Mouse (Mus musculus): Measurements from ENCODE around the gene Pus10. TPM values are rescaled to one million over a fixed set of nuclear protein-coding genes. Genes with fewer than 3 reads are reported as not detected.
"Not testable (repeated sequence)": the region's sequence is repeated elsewhere in the genome, so short reads cannot be mapped to it uniquely, and the experiment has no call there.

The Pus10 gene
- total RNA-seq, 2 experiments from 2014 or later = 13.7 to 25.4 TPM

- intact Hi-C loops (cut with DNase I) = no loop called here
Observed at GRCm38 (mm10) chr11:23741386-23741785, 75.9 kb downstream of the Pus10 start.

DNA sequence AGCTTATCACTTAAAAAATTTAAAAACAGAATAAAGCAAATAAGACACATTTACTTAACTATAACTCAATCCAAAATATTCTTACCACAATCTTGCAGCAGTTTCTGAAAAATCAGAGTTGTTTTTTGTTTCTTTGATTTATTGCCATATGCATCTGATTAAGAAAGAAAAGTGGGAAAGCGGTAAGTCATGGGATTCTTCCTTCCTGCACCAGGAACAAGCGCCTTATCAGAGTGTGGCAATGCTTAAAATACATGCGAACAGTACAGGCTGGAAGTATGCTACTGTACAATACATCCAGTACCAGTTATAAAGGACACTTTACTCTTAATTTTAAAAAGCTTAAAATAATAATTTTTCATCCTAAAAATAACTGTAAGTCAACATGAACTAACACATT lies 78.9 kb downstream of the Pus10 start:
- intact Hi-C loops (cut with DNase I) = no loop called here
- DNase-seq (ENCODE audit: low spot score in 2 of 2) = no peak

More at GRCm38 (mm10) chr11:23741386-23741785, 75.9 kb downstream of the Pus10 start:
- no peak for DNase-seq (ENCODE audit: low spot score in 2 of 2)

GRCm38 (mm10) chr11:23746102-23746501 lies 80.6 kb downstream of the Pus10 start:
- no peak for DNase-seq (ENCODE audit: low spot score in 2 of 2)
- intact Hi-C loops (cut with DNase I) = no loop called here

- no peak for DNase-seq (ENCODE audit: low spot score in 2 of 2)
- intact Hi-C loops (cut with DNase I) = no loop called here
Observed at GRCm38 (mm10) chr11:23753136-23753710, 87.7 kb downstream of the Pus10 start.

- no peak for DNase-seq (ENCODE audit: low spot score in 2 of 2)
- intact Hi-C loops (cut with DNase I) = no loop called here
Observed at GRCm38 (mm10) chr11:23754329-23754728, 88.9 kb downstream of the Pus10 start.

DNA sequence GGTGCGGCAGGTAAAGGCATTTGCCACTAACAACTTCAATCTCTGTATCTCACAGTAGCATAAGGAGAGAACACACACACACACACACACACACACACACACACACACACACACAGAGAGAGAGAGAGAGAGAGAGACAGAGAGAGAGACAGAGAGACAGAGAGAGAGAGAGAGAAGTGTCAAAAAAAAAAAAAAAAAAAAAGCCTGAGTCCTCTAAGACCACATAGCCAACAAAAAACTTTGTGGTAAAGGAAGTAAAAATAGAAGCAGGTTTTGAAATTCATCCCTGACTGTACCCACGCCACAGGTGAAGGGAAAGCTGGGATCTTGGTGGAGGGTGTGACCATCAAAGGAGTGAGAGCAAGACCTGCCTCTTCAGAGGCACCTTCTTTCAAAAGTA lies 92.7 kb downstream of the Pus10 start:
- intact Hi-C loops (cut with DNase I) = no loop called here
- DNase-seq (ENCODE audit: low spot score in 2 of 2) = no peak

DNA sequence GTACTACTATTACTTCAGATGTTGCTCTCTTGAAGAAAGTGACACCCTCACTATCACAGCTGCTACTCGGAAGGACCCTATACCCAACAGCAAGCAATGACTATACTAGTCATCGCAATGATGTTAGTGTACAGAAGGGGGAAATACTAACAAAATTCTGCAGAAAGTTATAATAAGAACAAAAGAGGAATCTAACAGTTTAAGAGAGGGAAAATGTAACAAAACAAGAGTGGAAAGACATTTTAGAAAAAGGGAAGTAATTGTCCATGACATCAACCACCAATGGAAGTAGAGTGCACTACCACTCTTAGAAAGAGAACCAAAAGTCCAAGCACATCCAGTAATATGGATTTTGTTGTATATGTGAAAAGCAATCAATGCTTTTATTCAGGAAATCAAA lies 97.2 kb downstream of the Pus10 start:
- intact Hi-C loops (cut with DNase I) = no loop called here
- no peak for DNase-seq (ENCODE audit: low spot score in 2 of 2)

GRCm38 (mm10) chr11:23767369-23767768 lies 101.9 kb downstream of the Pus10 start:
- intact Hi-C loops (cut with DNase I); DNase-seq (ENCODE audit: low spot score in 2 of 2): not testable (repeated sequence)

GRCm38 (mm10) chr11:23767928-23768327 lies 102.5 kb downstream of the Pus10 start:
- intact Hi-C loops (cut with DNase I) = no loop called here
- no peak for DNase-seq (ENCODE audit: low spot score in 2 of 2)

- intact Hi-C loops (cut with DNase I) = no loop called here
- no peak for DNase-seq (ENCODE audit: low spot score in 2 of 2)
Observed at GRCm38 (mm10) chr11:23769033-23769432, 103.6 kb downstream of the Pus10 start.

GRCm38 (mm10) chr11:23769686-23770509 lies 104.4 kb downstream of the Pus10 start:
- intact Hi-C loops (cut with DNase I) = loop anchor here (2.0 to 5.0 kb wide), 2 partner anchors 103 to 125 kb away; partner anchors contain the start of genes Papolg, Pex13 and Pus10
- DNase-seq (ENCODE audit: low spot score in 2 of 2) = no peak

GRCm38 (mm10) chr11:23770510-23770759 lies 105.0 kb downstream of the Pus10 start:
- no peak for DNase-seq (ENCODE audit: low spot score in 2 of 2)
- intact Hi-C loops (cut with DNase I) = loop anchor here (2.0 to 5.0 kb wide), 2 partner anchors 103 to 124 kb away; partner anchors contain the start of genes Papolg, Pex13 and Pus10

DNA sequence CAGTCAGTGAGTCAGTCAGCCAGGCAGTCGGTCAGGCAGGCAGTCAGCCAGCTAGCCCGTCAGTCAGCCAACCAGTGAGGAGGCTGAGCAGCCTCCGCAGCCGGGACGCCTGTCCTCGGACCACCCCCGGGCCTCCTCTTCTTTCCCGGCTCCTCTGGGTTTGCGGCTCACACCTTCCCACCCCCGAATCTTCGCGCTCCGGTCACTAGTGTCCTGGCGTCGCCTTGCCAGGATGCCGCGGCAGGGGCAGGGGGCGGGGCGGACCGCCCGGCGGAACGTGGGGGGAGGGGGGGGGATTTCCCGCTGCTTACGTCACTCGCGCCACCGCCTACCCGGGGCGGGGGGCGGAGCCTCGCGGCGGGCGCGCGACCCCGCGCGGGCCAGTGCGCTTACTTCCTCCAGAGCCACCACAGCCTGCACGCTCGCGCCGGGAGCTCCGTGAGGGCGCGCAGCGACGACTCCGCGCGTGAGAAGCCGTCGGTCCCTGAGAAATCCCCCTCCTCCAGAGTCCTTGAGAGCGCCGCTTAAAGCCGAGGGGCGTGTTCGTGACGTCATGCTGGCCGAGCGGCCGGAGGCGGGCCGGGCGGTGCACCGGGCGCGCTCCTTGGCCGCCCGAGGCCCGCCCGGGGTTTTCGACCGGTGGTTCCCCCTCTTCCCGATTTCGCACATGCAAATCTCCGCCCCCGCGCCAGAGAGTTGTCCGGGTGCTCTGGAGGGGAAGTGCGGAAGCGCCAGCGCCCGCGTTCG lies 105.5 kb downstream of the Pus10 start, which contains the start of gene Rel:
Gene Rel (minus strand): TSS at position 211 of the 747 bp plus-strand sequence.
- peak; percentile 94 for DNase-seq (ENCODE audit: low spot score in 2 of 2)
- intact Hi-C loops (cut with DNase I) = loop anchor here (2.0 to 5.0 kb wide), 2 partner anchors 104 to 124 kb away; partner anchors contain the start of genes Papolg, Pex13 and Pus10

DNA sequence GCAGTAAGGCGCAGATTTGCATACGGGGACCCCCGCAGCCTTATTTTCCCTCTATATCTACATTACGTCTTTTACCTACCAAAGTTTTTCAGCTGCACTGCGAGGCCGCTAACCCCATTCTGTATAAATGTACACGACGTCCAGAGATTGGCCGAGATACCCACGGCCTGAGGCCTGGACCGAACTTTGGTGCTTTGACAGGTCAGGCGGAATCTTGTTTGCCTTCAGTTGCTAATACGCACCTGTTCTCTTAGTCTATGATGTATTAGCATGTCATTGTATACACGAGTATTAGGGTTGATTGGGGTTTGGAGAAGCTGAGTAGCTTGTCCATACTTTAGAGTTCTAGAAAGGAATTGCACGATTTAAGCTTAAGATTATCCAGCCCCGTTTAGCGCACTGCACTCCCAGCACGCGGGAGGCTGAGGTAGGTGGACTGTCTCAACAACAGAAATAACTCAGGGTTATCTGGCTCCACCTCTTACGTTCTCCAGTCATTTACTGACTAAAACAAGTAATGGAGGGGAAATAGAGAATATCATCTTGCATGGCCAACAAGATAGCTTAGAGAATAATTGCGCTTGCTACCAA lies 106.1 kb downstream of the Pus10 start:
- no peak for DNase-seq (ENCODE audit: low spot score in 2 of 2)
- intact Hi-C loops (cut with DNase I) = loop anchor here (2.0 to 5.0 kb wide), 2 partner anchors 104 to 123 kb away; partner anchors contain the start of genes Papolg, Pex13 and Pus10

DNA sequence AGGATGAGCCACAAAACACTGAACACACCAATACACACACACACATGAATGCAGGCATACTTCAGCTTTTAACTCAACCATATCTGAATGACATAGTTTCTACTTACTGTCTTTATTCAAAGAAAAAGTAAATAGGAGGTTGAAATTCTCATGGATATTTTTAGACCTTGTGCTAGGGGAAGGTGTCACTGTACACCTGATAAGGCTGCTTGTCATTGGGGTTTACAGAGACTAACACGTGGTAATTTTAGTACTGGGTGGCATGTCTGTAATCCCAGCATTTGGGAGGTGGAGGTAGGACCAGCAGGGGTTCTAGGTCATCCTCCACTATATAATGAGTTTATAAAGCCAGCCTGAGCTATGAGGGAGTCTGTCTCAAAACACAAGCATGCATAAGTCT lies 107.0 kb downstream of the Pus10 start:
- intact Hi-C loops (cut with DNase I) = loop anchor here (5.0 kb wide), 1 partner anchor 105 kb away; the partner anchor contains the start of genes Pex13 and Pus10

GRCm38 (mm10) chr11:23778787-23779201 lies 113.3 kb downstream of the Pus10 start:
- intact Hi-C loops (cut with DNase I) = no loop called here
- DNase-seq (ENCODE audit: low spot score in 2 of 2) = no peak

More for the DNA sequence above, 107.0 kb downstream of the Pus10 start:
- no peak for DNase-seq (ENCODE audit: low spot score in 2 of 2)

GRCm38 (mm10) chr11:23782038-23782437 lies 116.6 kb downstream of the Pus10 start:
- intact Hi-C loops (cut with DNase I) = no loop called here
- no peak for DNase-seq (ENCODE audit: low spot score in 2 of 2)

Measured in left cerebral cortex, postnatal 36 days (tissue).